Mouse (Mus musculus) adrenal gland, postnatal 14 days (tissue): ENCODE measurements around the gene 1700025G04Rik. TPM values are rescaled to one million over a fixed set of nuclear protein-coding genes. Genes with fewer than 3 reads are reported as not detected.

Experiments
- DNase-seq: peaks from one replicate; pipeline ENCODE4 v3.0.0; 2021; ENCODE audit warnings: mixed read lengths
- long read RNA-seq, 2 experiments: library from polyadenylated mRNA; stranded (forward); transcript quantifications; one replicate each; pipeline ENCODE4 v2.0.0; 2021
- total RNA-seq: library from RNA; stranded (reverse); gene quantifications from 2 replicates; pipeline ENCODE4 v1.2.3, GENCODE M21; 2021

Gene 1700025G04Rik
- 91.7 and 92.5 TPM in 2 replicates for total RNA-seq
- long read RNA-seq, experiment 1, full-length matches to known transcripts = 41 of 56 reads
- long read RNA-seq, experiment 1, partial matches to known transcripts = 0 of 56 reads
- long read RNA-seq, experiment 1, other reads (novel, unspliced or antisense) = 15 of 56 reads
- long read RNA-seq, experiment 2, full-length matches to known transcripts = 29 of 40 reads
- long read RNA-seq, experiment 2, partial matches to known transcripts = 1 of 40 reads
- long read RNA-seq, experiment 2, other reads (novel, unspliced or antisense) = 10 of 40 reads

DNA sequence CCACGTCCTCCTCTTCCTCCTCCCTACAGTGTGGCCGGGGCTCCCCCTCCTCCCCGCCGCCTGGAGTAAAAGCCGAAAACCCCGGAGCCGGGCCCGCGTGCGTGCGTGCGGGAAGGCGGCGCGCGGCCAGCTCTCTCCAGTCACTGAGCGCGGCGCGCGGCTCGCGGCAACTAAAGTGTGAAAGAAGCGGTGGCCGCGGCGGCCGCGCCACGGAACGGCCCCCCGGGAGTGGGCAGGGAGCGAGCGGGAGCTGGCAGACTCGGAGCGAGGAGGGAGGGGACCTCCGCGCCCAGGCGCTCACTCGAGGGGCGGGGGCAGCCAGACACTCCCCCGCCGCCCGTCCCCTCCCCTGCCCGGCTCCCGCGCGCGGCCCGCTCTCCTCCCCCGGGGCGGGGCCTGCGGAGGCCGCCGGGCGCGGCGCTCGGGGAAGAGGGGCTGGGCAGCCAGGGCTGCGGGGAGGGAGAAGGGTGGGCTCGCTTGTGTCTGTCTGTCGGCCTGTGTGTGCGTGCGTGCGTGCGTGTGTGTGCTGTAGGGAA is at the start of gene 1700025G04Rik:
Gene 1700025G04Rik (minus strand): TSS at position 108 of the 536 bp plus-strand sequence.
- DNase-seq = peak; percentile 96

DNA sequence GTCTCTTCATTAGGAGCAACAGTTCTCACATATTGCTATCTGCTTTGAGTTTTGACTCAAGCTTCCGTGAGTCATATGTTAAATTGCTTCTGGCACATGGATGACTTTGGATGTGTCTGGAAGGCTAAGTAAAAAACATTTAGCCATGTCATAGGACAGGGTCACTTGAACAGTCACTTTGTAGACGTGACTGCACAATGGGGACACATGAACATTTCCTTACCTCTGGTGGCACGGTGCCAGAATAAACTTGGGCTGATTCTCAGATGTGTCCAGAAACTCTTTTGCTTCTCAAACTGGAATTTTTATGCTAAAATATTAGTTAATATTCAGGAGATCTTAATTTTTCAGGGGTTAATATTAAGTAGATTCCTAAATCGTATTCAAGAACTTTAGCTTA is 49.6 kb upstream of the 1700025G04Rik start:
- peak; percentile 57 for DNase-seq

DNA sequence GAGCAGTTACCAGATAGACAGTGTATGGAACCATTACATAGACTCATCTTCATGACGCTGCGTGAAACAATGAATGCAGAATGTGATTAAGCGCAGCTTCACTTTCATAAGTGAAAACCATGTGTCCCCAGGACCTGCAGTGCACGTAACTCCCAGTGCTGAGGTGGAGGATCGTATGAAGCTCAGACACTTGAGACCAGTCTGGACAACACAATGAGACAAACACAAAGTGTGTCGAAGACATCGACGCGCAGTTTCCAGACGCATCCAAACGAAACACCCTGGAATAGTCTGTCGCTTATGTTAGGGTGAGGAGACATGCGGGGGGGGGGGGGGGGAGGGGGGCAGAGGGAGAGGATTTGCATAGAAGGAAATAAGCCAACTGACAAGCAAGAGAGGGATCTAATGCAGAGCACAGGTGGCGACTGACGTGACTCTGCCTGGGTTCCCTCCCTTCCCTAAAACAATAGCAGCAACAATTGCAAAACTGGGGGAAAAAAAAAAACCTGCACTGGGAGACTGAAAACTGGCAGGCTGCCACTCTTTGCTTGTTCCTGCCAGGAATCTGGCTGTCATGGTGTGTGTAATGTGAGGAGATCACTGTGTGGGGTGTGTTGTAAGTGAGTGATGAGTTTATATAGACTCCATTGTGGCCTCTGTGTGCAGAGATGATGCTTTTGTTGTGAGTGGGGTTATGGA is 40.3 kb upstream of the 1700025G04Rik start:
- DNase-seq = peak; percentile 86

DNA sequence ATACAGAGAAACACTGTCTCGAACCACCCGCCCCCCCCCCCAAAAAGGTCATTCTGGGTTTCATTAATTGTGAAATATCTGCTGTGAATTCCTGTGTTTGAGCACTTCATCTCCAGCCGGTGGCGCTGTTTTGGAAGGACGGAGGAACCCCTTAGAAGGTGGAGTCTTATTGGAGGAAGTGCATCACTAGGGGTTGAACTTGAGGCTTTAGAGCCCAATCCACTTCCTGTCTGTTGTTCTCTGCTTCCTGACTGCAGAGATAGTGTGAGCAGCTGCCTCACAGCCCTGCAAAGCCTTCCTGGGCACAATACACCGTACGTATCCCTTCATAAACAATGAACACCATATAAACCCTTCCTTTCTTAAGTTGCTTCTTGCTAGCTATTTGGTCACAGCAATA is 35.5 kb upstream of the 1700025G04Rik start:
- DNase-seq = no peak

DNA sequence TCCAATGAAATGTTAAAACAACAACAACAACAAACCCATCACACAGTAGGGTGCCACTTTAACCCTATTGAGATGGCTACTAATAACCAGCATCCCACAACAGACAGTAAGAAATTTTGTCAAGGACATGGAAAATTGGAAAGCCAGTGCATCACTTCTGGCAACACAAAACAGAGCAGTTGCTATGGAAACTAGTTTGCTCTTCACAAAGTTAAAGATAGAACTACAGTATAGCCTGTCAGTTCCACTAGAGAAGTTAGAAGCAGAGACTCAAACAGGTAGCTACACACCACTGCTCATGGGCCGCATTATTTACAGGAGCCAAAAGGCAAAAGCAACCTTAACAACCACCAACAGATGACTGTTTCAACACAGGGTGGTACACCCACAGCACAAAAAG is 20.2 kb upstream of the 1700025G04Rik start:
- DNase-seq = no peak

DNA sequence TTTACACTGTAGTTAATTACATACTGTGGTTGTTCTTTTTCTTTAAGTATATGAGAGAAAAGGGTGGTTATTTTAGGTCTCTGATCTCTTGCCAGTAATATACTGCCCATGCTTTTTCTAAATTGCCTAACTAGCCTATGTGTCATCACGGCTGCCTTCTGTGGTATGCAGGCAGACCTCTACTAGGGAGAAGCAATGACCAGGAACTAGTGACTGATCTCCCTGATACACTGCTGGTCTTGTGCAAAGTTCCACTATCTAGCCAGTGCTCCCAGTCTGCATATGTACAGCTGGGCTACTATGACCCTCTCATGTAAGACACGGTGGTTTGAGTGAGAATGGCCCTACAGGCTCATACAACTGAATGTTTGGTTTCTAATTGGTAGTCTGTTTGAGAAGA is 16.2 kb upstream of the 1700025G04Rik start:
- no peak for DNase-seq

DNA sequence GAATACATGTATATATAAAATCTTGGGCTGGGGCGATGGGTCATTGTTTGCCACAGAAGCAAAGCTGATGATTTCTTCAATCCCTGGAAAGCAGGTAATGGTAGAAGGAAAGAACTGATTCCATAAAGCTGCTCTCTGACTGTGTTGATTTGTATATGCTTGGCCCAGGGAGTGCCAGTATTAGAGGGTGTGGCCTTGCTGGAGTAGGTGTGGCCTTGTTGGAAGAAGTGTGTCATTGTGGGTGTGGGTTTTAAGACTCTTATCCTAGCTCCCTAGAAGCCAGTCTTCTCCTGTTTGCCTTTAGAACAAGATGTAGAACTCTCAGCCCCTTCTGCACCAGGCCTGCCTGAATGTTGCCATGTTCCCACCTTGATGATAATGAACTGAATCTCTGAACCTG is 15.3 kb upstream of the 1700025G04Rik start:
- DNase-seq = no peak

DNA sequence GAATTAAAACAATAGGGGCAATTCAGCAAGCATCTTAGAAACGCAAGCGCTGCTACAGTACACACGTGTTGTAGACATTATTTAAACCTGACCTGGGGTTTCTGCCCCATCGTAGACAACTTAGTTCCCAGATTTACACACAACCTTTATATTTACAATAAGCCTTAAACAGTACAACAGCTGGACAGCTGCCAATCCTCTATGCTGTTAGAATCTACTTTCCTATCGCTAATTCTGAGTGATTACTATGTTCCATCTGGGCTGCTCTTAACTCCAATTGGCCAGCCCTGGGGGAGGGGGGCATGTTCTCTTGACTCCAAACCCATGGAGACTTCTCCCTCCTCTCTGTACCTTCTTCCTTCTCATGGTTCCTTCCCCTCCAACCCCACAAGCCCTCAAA is 11.8 kb upstream of the 1700025G04Rik start:
- DNase-seq = no peak

DNA sequence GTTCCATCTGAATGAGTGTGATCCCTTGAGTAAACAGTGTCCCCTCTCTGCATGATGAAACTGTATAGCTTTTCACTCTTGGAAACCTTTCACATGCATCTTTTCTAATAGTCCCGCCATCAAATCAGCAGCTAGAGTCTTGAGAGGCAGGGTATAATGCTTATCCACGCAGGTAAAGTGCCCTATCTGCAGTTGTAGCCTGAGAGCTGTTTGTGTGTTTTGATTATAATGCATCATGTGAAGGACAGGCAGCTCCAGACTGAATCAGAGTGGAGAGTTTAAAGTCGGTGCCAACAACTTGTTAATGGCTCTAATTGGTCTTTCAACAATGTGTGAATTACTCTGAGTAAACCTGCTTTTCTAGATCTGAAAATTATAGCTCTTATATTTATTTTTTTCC is 6.1 kb upstream of the 1700025G04Rik start:
- DNase-seq = no peak

DNA sequence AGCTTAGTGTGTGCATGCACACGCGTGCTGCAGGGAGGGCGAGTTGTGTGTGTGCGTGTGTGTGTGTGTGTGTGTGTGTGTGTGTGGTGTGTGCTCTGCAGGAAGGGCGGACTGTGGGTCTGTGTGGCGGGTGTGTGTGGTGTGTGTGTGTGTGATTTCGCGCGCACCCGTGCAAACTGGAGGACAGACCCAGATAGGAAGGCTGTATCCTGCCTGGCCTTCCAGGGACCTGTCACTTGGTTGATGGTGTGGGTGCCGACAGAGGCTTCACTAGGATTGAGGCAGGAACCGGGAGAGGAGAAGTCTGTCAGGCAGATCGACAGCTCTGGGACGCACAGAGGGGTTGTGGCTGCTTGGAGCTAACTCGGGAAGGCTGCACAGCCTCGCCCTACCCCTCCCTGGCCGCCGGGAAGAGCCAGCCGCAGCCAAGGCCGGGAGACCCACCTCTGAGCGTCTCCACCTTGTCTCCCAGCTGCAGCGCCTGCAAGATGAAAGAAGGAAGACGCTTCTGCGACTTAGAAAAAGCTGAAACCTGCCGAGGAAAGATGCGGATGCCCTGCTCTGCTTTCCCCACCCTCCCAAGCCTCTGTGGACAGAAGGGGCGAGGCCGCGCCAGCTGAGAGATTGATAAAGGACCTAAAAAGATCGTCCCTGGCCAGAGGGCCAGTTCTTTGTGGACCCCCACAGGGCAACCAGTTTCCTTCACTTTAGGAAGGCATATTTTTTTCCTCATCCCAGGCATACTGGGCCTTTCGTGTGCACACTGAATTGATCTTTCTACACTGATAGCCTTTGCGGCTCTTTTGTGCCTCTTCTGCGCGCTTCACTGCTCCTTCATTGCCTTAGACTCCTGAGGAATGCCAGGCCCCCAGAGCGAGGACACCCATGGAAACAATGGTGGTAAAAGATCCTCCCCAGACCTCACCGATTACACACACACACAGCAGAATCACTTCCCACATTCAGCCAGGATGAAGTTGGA is 930 bp upstream of the 1700025G04Rik start:
- DNase-seq = peak; percentile 66

DNA sequence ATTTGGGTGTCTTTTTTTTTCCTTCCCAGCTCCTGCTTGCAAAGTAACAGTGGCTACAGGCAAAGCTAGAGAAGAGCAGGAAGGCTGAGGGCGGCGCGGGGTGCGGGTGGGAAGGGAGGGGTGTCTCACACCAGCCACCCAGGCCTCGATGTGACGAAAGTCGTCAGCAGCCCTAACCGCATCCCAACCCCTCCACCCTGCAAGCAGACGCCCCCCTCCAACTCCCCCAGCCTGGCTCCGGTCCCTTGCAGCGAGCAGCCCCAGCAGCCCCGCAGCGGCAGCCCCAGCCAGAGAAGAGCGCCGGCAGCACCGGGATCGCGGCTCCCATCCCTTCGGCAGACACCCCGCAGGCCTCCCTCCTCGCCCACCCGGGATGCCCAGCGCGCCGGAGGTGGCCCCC is 399 bp downstream of the 1700025G04Rik start:
- peak; percentile 66 for DNase-seq

DNA sequence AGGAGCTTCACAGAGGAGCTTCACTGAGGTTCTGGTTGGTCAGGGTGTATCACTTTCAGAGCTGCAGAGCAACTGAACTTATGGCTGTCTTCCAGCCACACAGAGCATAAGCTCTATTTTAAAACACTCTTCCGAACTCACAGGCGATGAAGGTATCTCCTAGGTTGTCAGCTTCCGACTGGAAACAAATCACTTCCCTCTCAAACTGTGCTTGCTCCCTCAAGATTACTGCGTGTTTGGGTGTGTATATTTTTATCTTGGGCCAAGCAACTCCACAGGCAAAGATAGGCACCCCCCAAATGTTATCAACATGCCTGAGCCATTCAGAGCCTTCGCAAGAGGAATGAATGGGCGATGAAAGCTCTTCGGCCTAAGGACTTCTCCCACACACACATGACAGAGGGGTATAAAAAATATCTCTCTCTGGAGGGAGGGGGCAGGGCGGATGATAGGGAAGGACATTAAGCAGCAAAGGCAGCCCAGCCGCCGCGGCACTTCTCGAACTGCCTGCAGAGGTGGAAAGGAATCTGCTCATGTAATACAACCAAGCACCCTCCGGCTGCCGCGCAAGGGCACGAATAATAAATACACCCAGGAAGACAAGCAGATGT is 1.0 kb downstream of the 1700025G04Rik start:
- DNase-seq = peak; percentile 68

DNA sequence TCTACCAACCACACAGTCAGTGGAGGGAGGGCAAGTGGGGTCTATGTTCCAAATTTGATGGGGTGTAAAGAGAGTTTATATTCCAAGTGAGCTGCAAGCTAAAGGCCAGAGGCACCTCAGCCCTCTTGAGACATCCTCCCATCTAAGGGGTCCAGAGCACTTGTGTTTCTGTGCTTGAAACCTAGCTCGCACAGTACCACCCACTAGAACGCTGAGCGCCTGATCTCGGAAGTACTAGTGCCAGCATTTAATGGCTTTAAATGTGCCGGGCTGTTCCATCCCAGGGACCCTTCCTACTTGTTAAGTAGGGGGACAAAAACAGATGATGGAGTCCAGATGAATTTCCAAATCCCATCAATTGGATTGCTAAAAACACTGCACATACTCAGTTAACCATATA is 1.9 kb downstream of the 1700025G04Rik start:
- no peak for DNase-seq

DNA sequence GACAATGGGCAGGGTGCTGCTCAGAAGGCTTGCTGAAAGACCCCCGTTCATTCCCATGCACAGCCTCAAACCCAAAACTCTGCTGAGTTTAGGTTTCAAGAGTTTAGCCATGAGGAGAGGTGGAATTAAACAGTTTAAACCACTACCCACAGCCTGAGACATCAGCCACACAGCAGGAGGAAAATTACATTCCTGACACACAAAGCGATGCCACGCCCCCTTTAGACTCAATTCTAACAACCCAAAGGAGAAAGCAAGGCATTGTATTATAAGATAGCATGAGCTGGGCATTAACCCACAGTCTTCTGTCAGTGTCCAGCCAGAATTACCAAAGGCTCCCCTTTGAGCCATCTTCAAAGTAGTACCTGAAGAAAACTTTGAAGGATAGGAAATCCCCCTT is 3.0 kb downstream of the 1700025G04Rik start:
- no peak for DNase-seq

DNA sequence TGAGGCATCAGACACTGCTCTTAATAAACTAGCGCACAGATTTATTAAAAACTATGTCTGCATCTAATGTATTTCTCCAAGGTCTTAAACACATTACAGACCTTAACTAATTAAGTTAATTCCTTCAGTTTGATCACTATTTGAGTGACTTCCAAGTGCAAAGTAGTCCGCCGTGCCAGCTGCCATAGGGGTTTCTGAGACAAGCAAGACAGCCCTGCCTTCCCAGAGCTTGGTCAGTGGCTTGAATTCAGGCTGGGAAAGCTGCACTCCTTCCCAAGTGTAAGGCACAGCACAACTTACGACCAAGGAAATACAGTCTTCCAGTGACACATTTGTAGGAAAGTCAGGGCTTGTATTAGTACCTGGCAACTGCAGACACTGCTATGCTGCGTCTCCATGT is 4.4 kb downstream of the 1700025G04Rik start:
- no peak for DNase-seq

DNA sequence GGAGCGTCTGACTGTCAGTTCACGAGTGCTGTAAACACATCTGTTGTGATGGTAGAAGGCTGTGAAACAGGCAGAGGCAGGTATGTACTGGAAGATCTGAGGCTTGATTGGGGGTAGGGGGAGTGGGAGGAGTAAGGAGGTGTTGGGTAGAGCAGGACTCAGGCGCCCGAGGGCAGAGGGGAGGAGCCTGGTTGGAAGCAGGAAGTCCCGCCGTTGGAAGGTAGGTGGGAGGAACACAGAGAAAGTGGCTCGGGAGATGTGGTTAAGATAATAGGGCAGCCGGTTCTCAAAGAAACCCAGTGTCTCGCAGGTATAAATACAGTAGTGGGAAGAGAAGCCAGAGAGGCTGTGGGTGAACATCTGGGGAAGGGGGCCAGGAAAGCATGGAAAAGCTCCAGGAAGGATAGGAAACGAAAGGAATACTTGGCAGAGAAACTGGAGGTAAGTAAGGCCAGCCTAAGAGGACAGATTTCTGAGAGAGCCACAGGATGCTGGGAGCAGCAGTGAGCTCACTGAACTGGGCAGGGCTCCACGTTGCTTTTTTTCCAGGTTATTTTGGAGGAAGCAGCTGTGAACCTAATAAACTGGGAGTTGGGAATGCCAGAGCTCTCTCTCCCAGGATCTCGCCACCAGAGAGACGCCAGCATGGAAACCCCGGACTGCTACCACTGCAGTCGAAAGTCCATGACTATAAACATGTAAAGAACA is 5.1 kb downstream of the 1700025G04Rik start:
- peak; percentile 45 for DNase-seq

DNA sequence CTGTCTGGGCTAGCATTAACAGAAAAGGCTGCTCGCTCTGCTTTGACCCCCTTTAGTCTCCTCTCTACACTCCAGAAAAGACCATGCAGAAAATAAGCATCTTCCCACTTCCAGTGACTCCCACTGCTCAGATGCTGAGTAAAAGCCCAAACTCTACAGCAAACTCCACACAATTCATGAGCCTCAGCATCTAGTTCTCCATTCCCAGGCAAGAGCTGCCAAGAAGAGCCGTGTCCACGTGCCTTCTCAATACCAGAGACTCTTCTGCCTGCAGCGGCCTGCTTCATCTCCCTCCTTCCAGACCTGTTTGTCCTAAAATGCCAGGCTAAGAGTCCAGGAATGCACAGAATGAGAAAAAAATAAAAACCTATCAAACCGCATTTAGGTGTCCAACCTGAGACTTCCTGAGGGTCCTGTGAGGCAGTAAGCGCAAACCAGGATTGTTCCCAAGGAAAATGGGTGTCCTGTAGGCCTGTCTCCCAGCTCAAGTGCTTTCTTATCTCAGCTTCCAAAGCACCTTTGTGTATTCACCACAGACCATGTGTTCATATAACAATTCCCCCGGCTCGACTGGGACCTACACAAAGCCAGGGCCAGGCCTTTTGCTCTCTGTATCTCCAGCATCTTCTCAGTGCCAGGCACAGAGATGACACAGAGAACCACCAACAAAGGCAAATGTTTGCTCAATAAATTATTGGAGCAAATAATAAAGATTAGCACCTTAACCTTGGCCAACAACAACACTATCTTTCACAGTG is 7.8 kb downstream of the 1700025G04Rik start:
- DNase-seq = no peak

DNA sequence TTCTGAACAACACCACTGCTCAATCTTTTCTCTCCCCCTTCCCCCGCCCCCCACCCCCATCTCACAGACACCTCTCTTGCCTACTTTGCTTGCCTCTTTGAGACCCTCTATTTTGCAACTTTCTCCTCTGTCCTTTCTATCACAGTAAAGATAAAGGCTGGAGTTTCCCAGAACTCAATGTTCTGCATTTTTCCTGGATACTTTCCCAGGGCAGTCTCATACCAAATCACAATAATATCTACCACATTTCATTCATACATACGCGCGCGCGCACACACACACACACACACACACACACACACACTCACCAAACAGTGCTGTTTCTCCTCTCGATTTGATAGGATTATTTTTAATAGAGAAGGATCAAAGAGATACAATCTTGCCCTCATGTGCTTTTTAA is 8.8 kb downstream of the 1700025G04Rik start:
- DNase-seq = no peak

DNA sequence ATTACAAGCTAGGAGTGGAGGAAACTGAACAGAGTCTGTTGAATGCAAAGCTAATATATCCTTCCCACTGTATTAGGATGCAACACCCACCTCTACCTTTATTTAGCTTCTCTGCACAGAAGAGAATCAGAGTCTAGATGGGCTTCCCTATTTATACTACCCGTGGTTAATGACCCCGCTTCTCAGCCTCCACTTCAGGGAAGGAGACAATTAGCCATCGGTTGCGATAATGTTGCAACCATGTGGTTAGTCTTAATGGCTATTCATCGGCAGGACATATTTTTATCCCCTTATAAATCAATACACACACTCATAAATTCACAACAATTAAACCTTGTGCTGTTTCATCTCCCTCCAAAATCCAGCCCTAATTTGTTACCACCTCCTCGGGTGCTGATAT is 9.7 kb downstream of the 1700025G04Rik start:
- no peak for DNase-seq

DNA sequence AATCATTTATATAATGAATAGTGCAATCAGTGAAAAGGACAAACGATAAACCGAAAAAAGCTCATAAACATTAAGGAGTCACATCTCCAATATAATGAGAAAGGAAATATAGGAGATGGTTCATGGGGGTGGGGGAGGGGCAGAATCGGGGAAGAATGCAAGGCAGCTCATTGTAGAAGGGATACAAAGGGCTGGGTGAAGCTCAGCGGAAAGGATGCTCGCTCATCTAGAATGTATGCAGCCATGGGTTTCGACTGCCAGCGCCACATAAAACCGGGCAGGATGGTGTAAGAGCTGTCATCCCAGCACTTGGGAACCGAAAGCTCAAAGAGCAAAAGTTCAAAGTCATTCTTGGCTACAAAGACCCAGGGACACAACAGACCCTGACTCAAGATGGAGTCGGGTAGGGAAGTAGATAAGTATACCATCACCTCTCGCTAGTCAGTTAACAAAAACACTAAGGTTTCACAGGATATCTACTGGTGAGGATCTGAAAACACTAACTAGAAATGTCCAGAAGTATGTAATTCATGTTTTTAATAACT is 12.7 kb downstream of the 1700025G04Rik start:
- DNase-seq = no peak
